Mouse (Mus musculus) midbrain, embryonic 11.5 days (tissue): ENCODE measurements at regions not wholly inside any gene's neighbourhood (a gene's known extent, or its start where the extent isn't known, plus 50 kb on each side); places are given as distances from the start of the nearest gene placed in this dataset.

Experiments
- ATAC-seq: fragments of 200-750 bp; cut with Nextera tagmentation; 2 replicates; pipeline ENCODE4 v1.8.0; 2017; ENCODE audit warnings: moderate TSS enrichment, moderate library complexity; ENCODE audit not compliant: low FRiP score
- DNase-seq: peaks from one replicate; pipeline ENCODE4 v3.0.0; 2015; ENCODE audit warnings: low spot score; ENCODE audit errors: missing footprints
- H3K27ac ChIP-seq: fragments of 300-500 bp; sonication (generic); 2 replicates; pipeline ENCODE4 v1.5.1; 2014; ENCODE audit warnings: low read depth, low read length
- H3K27me3 ChIP-seq: fragments of 300-500 bp; sonication (generic); 2 replicates; pipeline ENCODE4 v1.6.1; 2014; ENCODE audit warnings: mild to moderate bottlenecking, low read length, moderate library complexity, mixed read lengths; ENCODE audit not compliant: control insufficient read depth, insufficient read depth
- H3K36me3 ChIP-seq: fragments of 300-500 bp; sonication (generic); 2 replicates; pipeline ENCODE4 v1.6.1; 2014; ENCODE audit warnings: mild to moderate bottlenecking, low read length, moderate library complexity, mixed read lengths; ENCODE audit not compliant: control insufficient read depth, insufficient read depth
- H3K4me1 ChIP-seq: fragments of 300-500 bp; sonication (generic); 2 replicates; pipeline ENCODE4 v1.6.1; 2014; ENCODE audit warnings: low read length; ENCODE audit not compliant: control insufficient read depth, insufficient read depth
- H3K4me2 ChIP-seq: fragments of 300-500 bp; sonication (generic); 2 replicates; pipeline ENCODE4 v1.6.1; 2014; ENCODE audit warnings: mild to moderate bottlenecking, moderate library complexity
- H3K4me3 ChIP-seq: fragments of 300-500 bp; sonication (generic); 2 replicates; pipeline ENCODE4 v1.5.1; 2014; ENCODE audit warnings: low read depth, low read length
- H3K9ac ChIP-seq: fragments of 300-500 bp; sonication (generic); 2 replicates; pipeline ENCODE4 v1.6.1; 2014; ENCODE audit warnings: low read length
- H3K9me3 ChIP-seq: fragments of 300-500 bp; sonication (generic); 2 replicates; pipeline ENCODE4 v1.6.1; 2016; ENCODE audit warnings: low read length; ENCODE audit not compliant: control insufficient read depth
- WGBS: fragments of 180-500 bp; shearing (Covaris S2); extraction: QIAGEN DNeasy Blood & Tissue Kit; methylation state at CpG from one replicate; pipeline ENCODE4 v1.1.7; 2014; 5-methylcytosine and 5-hydroxymethylcytosine counted together

GRCm38 (mm10) chr11:20468319-20469018, 74.6 kb upstream of the Sertad2 start:
- DNase-seq (no peak), ATAC-seq (no peak)
- H3K27ac ChIP-seq: no peak overlapping the region
- H3K9me3 ChIP-seq: no peaks in the 10 kb centered on the region
- 83% methylated on average over 12 of the region's 12 CpGs for WGBS
- H3K4me3 ChIP-seq: no peak overlapping the region
- H3K4me2 ChIP-seq: no peak overlapping the region
- no peaks in the 10 kb centered on the region for H3K36me3 ChIP-seq
- no peaks in the 10 kb centered on the region for H3K27me3 ChIP-seq
- no peak overlapping the region for H3K9ac ChIP-seq
- no peaks in the 10 kb centered on the region for H3K4me1 ChIP-seq

DNA sequence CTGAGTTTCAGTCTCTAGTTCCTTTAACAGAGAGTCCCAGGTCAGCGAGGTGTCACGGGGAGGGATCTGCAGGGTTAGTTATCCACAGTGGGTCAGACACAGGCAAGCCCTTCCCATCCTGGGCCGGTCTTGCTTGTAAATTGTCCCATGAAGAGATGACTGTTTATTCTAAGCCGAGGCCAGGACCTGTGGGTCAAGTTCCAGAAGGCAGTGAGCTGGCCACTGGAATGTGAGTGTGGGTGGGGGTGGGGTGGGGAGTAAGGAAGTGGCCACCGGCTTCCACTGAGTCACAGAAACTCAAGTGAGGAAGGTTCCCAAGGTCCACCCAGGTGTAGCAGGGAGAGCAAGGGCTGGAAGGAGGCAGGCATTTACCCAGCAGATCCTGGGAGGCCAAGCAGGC, 73.7 kb upstream of the Sertad2 start:
- 68% methylated on average over 5 of the region's 5 CpGs for WGBS
- Histone ChIP-seq H3K27me3 (no peaks in the 10 kb centered on the region), H3K4me2 (no peak overlapping the region), H3K27ac (no peak overlapping the region), H3K4me3 (no peak overlapping the region), H3K9me3 (no peaks in the 10 kb centered on the region), H3K9ac (no peak overlapping the region), H3K4me1 (no peaks in the 10 kb centered on the region), H3K36me3 (no peaks in the 10 kb centered on the region)
- DNase-seq (no peak), ATAC-seq (no peak)

GRCm38 (mm10) chr11:20470396-20470795, 72.7 kb upstream of the Sertad2 start:
- Histone ChIP-seq H3K9ac (no peak overlapping the region), H3K36me3 (no peaks in the 10 kb centered on the region), H3K27me3 (no peaks in the 10 kb centered on the region), H3K4me3 (no peak overlapping the region), H3K9me3 (no peaks in the 10 kb centered on the region), H3K27ac (no peak overlapping the region), H3K4me2 (no peak overlapping the region), H3K4me1 (no peaks in the 10 kb centered on the region)
- no peak for ATAC-seq
- peak; percentile 17 for DNase-seq
- WGBS: 84% methylated on average over 6 of the region's 6 CpGs

GRCm38 (mm10) chr11:20472336-20472735, 70.7 kb upstream of the Sertad2 start:
- Histone ChIP-seq H3K9me3 (no peaks in the 10 kb centered on the region), H3K4me1 (peaks cover 2% of the 10 kb centered on the region), H3K27me3 (no peaks in the 10 kb centered on the region), H3K27ac (no peak overlapping the region), H3K36me3 (no peaks in the 10 kb centered on the region), H3K4me2 (no peak overlapping the region), H3K4me3 (no peak overlapping the region), H3K9ac (no peak overlapping the region)
- ATAC-seq (no peak), DNase-seq (no peak)
- 82% methylated on average over 1 of the region's 1 CpGs for WGBS

DNA sequence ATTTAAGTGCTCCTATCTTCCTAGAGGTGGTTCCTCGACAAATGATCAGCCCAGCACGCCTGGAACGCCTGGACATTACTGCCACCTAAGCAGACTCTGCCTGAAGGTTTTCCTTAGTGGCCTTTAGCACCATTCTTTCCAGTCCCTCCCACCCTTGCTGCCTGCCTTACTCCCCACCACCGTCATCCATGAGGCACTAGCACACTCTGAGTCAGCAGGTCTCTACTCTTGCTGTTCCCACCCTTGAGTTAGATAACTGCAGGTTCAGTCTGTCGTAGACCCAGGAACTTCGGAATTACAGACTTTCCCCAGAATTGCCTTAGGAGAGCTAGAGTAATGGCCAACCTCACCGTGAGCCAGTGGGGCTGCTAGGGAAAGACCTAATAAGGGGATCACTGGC, 67.4 kb upstream of the Sertad2 start:
- WGBS: 84% methylated on average over 7 of the region's 7 CpGs
- H3K36me3 ChIP-seq: no peaks in the 10 kb centered on the region
- H3K4me2 ChIP-seq: no peak overlapping the region
- H3K27me3 ChIP-seq: no peaks in the 10 kb centered on the region
- no peak for ATAC-seq
- H3K9me3 ChIP-seq: 0 out of 2 replicates have a peak, but pooled peaks cover 5% of the 10 kb centered on the region
- no peak overlapping the region for H3K27ac ChIP-seq
- H3K4me3 ChIP-seq: no peak overlapping the region
- H3K9ac ChIP-seq: no peak overlapping the region
- H3K4me1 ChIP-seq: peaks cover 7% of the 10 kb centered on the region
- peak; percentile 59 for DNase-seq

DNA sequence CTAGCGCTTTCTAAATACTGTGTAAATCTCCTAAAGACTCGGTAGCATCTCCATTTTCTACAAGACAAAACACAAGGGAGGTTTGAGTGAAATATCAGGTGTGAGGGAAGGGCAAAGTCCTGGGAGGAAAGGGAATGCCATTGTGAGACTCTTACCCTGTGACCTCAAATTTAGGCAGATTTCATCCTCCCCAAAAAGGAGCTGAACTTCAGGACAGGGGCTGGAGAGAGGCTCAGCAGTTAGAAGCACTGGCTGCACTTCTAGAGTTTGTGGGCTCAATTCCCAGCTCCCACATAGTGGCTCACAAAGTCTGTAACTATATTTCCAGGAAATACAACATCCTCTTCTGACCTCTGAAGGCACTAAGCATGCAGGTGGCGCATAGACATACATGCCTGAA, 66.6 kb upstream of the Sertad2 start:
- ATAC-seq (no peak), DNase-seq (peak; percentile 69)
- no peaks in the 10 kb centered on the region for H3K27me3 ChIP-seq
- H3K36me3 ChIP-seq: no peaks in the 10 kb centered on the region
- H3K9ac ChIP-seq: no peak overlapping the region
- H3K27ac ChIP-seq: no peak overlapping the region
- 0 out of 2 replicates have a peak, but pooled peaks cover 5% of the 10 kb centered on the region for H3K9me3 ChIP-seq
- 90% methylated on average over 3 of the region's 3 CpGs for WGBS
- H3K4me1 ChIP-seq: peaks cover 7% of the 10 kb centered on the region
- H3K4me3 ChIP-seq: no peak overlapping the region
- H3K4me2 ChIP-seq: no peak overlapping the region

DNA sequence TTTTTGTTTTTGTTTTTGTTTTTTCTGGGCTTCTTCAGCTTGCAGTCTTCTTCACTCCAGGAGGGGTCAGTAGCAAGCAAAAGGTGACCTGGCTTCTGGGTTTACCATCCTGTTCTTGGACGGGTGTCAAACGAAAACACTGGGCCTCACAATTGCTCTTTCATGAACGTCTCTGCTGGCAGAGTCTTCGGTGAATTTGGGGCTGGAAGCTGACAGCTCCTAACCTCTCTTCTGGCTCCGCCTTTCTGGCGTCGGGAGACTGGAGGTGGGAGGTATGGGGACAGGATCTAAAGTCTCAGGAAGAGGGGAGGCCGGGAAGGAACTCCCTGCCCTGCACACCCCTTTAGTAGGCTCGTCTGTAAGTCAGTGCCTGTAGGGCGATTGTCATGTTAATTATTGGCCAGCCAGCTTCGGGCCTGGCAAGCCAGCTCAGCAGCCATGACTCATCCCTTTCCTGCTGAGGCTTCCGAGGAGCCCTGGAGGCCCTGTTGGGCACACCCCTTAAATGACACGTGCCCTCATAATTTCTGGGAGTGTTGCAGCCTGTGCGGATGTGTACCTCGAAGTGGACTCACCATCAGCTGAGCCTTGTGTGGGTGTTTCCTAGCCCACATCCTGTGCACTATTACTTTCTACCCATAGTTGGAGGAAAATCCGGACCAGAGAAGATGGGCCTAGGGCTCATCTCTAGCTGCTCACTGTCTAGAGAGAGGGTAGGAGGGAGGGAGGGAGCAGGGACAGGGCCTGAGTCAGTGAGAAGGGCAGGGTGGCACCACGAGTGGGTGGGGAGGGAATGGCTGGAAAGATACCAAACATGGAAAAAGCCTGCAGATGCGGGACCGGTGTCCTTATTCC, 65.6 kb upstream of the Sertad2 start:
- peak; percentile 92 for ATAC-seq
- Histone ChIP-seq H3K27ac (peak overlapping the region; percentile 11; the same call in 1 of the 2 replicates), H3K4me1 (peaks cover 7% of the 10 kb centered on the region), H3K4me3 (no peak overlapping the region), H3K36me3 (no peaks in the 10 kb centered on the region), H3K9me3 (0 out of 2 replicates have a peak, but pooled peaks cover 5% of the 10 kb centered on the region), H3K27me3 (no peaks in the 10 kb centered on the region), H3K4me2 (peak overlapping the region; percentile 32), H3K9ac (peak overlapping the region; percentile 46)
- 15% methylated on average over 19 of the region's 19 CpGs for WGBS
- peak; percentile 93 for DNase-seq

DNA sequence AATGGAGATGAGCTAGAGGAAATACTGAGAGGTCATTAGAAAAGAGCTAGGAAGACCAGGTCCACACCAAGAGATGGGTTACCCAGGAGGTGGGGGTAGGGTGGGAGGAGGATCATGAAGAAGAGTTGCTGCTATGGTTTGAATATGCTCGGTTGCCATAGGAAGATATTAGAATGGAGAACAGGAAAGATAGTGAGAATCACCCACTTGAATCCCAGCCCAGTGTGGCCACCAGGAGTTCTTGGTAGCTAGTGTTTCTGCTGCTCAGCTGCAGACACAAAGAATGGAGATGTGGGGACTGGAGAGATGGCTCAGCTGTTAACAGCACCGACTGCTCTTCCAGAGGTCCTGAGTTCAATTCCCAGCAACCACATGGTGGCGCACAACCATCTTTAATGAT, 62.4 kb upstream of the Sertad2 start:
- DNase-seq: peak; percentile 77
- no peak for ATAC-seq
- Histone ChIP-seq H3K4me3 (no peak overlapping the region), H3K4me1 (peaks cover 7% of the 10 kb centered on the region), H3K9ac (no peak overlapping the region), H3K4me2 (no peak overlapping the region), H3K36me3 (no peaks in the 10 kb centered on the region), H3K27me3 (no peaks in the 10 kb centered on the region), H3K9me3 (0 out of 2 replicates have a peak, but pooled peaks cover 5% of the 10 kb centered on the region), H3K27ac (no peak overlapping the region)
- WGBS: 89% methylated on average over 3 of the region's 3 CpGs

GRCm38 (mm10) chr11:20485371-20485770, 57.7 kb upstream of the Sertad2 start:
- no peak overlapping the region for H3K4me3 ChIP-seq
- no peak overlapping the region for H3K27ac ChIP-seq
- H3K9me3 ChIP-seq: no peaks in the 10 kb centered on the region
- H3K9ac ChIP-seq: no peak overlapping the region
- H3K36me3 ChIP-seq: no peaks in the 10 kb centered on the region
- 77% methylated on average over 2 of the region's 2 CpGs for WGBS
- no peak for DNase-seq
- no peak overlapping the region for H3K4me2 ChIP-seq
- no peak for ATAC-seq
- H3K4me1 ChIP-seq: no peaks in the 10 kb centered on the region
- H3K27me3 ChIP-seq: no peaks in the 10 kb centered on the region
